Mouse (Mus musculus): ENCODE data around the gene Dglucy. TPM values are rescaled to one million over a fixed set of nuclear protein-coding genes. Genes with fewer than 3 reads are reported as not detected.

The Dglucy gene
- polyA plus RNA-seq, 1 experiment from 2014 or later, result 2.8 TPM

DNA sequence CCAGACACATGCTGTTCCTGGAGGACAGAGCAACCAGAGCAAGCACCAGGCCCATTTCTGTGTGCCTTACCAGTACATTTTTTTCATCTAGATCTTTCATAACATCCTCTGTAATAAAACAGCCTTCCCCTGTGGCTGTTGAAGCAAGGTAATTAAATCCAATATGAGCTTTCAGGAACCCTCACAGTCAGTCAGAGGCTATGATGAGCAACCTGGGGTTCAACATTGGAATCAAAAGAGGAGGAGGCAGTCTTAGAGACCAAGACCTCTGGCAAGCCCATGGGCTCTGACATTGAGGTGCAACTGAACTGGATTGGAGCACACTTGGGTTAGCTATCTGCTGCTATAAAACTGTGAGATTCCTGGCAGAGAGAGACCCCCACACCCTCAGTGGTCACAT lies 86.2 kb downstream of the Dglucy start:
- no peak overlapping the region for H3K9ac ChIP-seq
- ATAC-seq (ENCODE audit: insufficient number of reproducible peaks, low FRiP score), result no peak
- H3K4me2 ChIP-seq, result no peak overlapping the region
- peaks cover 8% of the 10 kb centered on the region for H3K9me3 ChIP-seq (replicated peaks)
- H3K36me3 ChIP-seq, result no peaks in the 10 kb centered on the region
- H3K27me3 ChIP-seq (replicated peaks), result no peaks in the 10 kb centered on the region
- no peak overlapping the region for H3K27ac ChIP-seq (ENCODE audit: poor library complexity, severe bottlenecking)
- no peak overlapping the region for H3K4me3 ChIP-seq
- H3K4me1 ChIP-seq (replicated peaks), result no peaks in the 10 kb centered on the region

DNA sequence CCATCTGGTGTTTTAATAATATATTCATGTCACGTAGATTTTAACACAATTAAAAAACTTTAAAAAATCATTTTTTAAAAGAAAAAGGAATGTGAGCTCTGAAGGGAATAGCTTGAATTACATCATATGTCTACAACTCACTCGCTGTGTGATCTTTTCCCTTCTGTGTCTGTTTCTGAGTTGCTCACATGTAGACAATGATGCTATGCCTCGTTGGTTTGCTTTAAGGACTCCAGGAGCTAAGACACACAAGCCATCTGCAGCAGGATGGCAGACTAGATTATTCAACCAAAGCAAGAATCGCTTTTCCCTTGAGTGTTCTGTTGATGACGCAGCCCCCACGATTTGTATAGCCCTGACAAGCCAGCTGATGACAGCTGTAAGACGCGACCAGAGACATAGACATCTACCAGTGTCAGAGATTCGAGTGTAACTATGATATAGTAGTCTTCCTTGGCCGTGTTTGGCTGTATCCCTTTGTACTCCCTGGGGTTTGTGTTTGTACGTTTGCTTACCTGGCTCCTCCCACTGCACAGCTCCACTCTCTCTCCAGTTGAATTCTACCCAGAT lies 86.7 kb downstream of the Dglucy start:
- H3K9me3 ChIP-seq (replicated peaks), result peaks cover 9% of the 10 kb centered on the region
- 57% methylated on average over 11 of the region's 11 CpGs for whole genome bisulfite sequencing
- no peaks in the 10 kb centered on the region for H3K36me3 ChIP-seq
- no peak for ATAC-seq (ENCODE audit: insufficient number of reproducible peaks, low FRiP score)
- H3K9ac ChIP-seq, result no peak overlapping the region
- no peaks in the 10 kb centered on the region for H3K27me3 ChIP-seq (replicated peaks)
- H3K4me2 ChIP-seq, result no peak overlapping the region
- no peak overlapping the region for H3K4me3 ChIP-seq
- H3K27ac ChIP-seq (ENCODE audit: poor library complexity, severe bottlenecking), result no peak overlapping the region
- H3K4me1 ChIP-seq (replicated peaks), result no peaks in the 10 kb centered on the region

DNA sequence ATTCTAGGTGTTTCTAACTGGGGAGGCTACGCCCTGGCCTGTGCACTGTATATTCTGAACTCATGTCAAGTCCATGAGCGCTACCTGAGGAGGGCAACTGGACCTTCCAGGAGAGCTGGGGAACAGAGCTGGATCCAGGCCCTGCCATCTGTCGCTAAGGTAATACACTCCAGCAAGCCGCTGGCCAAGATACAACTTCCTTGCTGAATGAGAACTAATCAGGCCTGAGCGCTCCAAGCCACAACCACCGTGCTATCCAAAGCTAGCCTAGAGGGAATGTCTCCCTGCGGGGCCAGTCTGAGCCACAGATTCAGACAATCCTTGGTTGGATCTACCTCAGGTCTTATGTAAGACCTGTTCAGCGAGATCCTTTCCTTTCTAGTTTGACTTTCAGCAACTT lies 88.2 kb downstream of the Dglucy start:
- H3K27me3 ChIP-seq (replicated peaks), result no peaks in the 10 kb centered on the region
- no peak overlapping the region for H3K4me2 ChIP-seq
- no peak overlapping the region for H3K27ac ChIP-seq (ENCODE audit: poor library complexity, severe bottlenecking)
- no peaks in the 10 kb centered on the region for H3K4me1 ChIP-seq (replicated peaks)
- ATAC-seq (ENCODE audit: insufficient number of reproducible peaks, low FRiP score), result no peak
- no peaks in the 10 kb centered on the region for H3K36me3 ChIP-seq
- H3K9ac ChIP-seq, result no peak overlapping the region
- peaks cover 9% of the 10 kb centered on the region for H3K9me3 ChIP-seq (replicated peaks)
- 84% methylated on average over 8 of the region's 8 CpGs for WGBS
- H3K4me3 ChIP-seq, result no peak overlapping the region

DNA sequence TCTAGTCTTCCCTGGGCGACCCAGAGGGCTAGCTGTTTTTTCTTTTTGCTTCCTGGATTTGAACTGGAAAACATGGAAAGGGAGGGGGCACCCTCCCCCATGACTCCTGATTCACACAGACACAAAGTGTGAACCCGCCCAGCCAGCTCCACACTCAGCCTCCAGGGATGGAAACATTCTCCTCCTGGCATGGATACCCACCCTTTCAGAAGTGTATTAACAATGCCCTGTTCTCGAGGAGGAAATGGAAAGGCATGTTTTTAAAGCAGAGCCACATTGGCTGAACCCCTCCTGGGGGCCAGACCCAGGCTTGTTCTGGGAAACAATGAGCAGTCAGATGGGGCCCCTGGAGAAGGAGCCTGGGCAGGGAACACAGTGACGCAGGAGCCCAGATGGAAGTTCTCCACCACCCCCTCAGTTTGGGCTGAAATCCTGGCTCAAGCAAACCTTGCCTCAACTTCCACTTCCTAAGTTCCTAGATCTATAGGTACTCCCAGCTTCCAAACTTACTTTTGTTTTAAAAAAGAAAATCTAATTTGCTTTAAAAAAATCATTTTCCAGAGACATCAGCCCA lies 89.3 kb downstream of the Dglucy start:
- no peak for ATAC-seq (ENCODE audit: insufficient number of reproducible peaks, low FRiP score)
- Histone ChIP-seq H3K27me3 (replicated peaks) (0 out of 2 replicates have a peak, but pooled peaks cover under 1% of the 10 kb centered on the region), H3K4me2 (no peak overlapping the region), H3K4me1 (replicated peaks) (no peaks in the 10 kb centered on the region), H3K9ac (no peak overlapping the region), H3K9me3 (replicated peaks) (peaks cover 9% of the 10 kb centered on the region), H3K27ac (ENCODE audit: poor library complexity, severe bottlenecking) (no peak overlapping the region), H3K36me3 (no peaks in the 10 kb centered on the region), H3K4me3 (no peak overlapping the region)
- 61% methylated on average over 4 of the region's 4 CpGs for WGBS

DNA sequence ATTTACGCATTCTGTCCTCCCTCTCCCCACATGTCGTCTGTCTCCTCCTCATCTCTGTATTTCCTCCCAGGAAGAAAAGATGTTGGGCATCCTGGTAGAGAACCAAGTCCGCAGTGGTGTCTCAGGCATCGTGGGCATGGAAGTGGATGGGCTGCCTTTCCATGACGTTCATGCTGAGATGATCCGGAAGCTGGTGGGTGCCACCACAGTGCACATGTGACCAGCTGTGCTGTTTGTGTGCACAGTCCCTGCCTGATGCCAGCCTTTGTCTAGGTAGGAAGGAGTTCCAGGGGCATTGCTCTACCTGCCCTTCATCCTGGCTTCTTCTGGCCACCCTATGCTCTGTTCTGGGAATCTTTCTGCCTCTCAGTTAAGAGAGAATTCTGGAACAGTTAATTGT lies 92.4 kb downstream of the Dglucy start:
- no peak overlapping the region for H3K4me3 ChIP-seq
- H3K36me3 ChIP-seq, result no peaks in the 10 kb centered on the region
- no peak overlapping the region for H3K4me2 ChIP-seq
- ATAC-seq (ENCODE audit: insufficient number of reproducible peaks, low FRiP score), result no peak
- no peak overlapping the region for H3K9ac ChIP-seq
- H3K9me3 ChIP-seq (replicated peaks), result peaks cover 9% of the 10 kb centered on the region
- WGBS, result 84% methylated on average over 6 of the region's 6 CpGs
- H3K4me1 ChIP-seq (replicated peaks), result no peaks in the 10 kb centered on the region
- 0 out of 2 replicates have a peak, but pooled peaks cover 6% of the 10 kb centered on the region for H3K27me3 ChIP-seq (replicated peaks)
- no peak overlapping the region for H3K27ac ChIP-seq (ENCODE audit: poor library complexity, severe bottlenecking)

DNA sequence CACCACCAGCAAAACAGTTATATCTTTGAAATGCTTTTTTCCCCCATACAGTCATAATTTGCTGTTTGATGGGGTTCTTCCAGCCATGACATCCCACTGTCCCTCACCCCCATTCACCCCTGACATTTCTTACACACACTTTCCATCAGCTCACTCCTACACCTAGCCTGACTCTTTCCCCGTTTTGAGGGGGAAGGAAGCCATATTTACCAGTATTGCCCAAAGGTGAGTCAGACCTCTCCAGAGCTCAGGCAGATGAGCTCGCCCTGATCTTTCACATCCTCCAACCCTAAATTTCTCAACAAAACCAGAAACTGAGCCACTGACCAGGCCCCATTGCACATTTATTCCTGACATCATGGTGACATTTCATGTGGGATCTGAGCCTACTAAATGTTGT lies 93.0 kb downstream of the Dglucy start:
- H3K9me3 ChIP-seq (replicated peaks), result peaks cover 9% of the 10 kb centered on the region
- H3K4me1 ChIP-seq (replicated peaks), result no peaks in the 10 kb centered on the region
- no peak for ATAC-seq (ENCODE audit: insufficient number of reproducible peaks, low FRiP score)
- WGBS, result 81% methylated on average over 2 of the region's 2 CpGs
- no peak overlapping the region for H3K4me3 ChIP-seq
- H3K9ac ChIP-seq, result no peak overlapping the region
- no peak overlapping the region for H3K4me2 ChIP-seq
- no peaks in the 10 kb centered on the region for H3K36me3 ChIP-seq
- no peak overlapping the region for H3K27ac ChIP-seq (ENCODE audit: poor library complexity, severe bottlenecking)
- H3K27me3 ChIP-seq (replicated peaks), result 0 out of 2 replicates have a peak, but pooled peaks cover 6% of the 10 kb centered on the region

DNA sequence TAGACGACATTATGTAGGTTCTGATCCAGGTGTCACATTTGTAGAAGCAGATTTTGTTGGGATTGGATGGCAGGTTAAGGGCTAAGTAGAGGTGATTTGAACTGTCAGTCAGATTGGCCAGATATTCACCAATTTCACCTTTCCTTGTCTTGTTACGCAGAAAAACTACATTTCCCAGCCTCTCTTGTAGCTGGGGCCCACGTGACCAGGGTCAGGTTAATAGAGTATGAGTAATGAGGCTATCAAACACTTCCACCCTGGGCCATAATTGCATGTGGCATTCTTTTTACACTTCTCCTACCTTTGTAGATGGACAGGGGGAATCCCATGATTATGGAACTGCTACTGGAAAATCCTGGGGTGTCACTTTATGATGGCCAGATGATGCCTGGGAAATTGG lies 94.8 kb downstream of the Dglucy start:
- Histone ChIP-seq H3K27me3 (replicated peaks) (0 out of 2 replicates have a peak, but pooled peaks cover 6% of the 10 kb centered on the region), H3K36me3 (no peaks in the 10 kb centered on the region), H3K9ac (no peak overlapping the region), H3K4me1 (replicated peaks) (no peaks in the 10 kb centered on the region), H3K4me3 (no peak overlapping the region), H3K4me2 (no peak overlapping the region), H3K27ac (ENCODE audit: poor library complexity, severe bottlenecking) (no peak overlapping the region), H3K9me3 (replicated peaks) (peaks cover 9% of the 10 kb centered on the region)
- WGBS, result 75% methylated on average over 3 of the region's 3 CpGs
- no peak for ATAC-seq (ENCODE audit: insufficient number of reproducible peaks, low FRiP score)

DNA sequence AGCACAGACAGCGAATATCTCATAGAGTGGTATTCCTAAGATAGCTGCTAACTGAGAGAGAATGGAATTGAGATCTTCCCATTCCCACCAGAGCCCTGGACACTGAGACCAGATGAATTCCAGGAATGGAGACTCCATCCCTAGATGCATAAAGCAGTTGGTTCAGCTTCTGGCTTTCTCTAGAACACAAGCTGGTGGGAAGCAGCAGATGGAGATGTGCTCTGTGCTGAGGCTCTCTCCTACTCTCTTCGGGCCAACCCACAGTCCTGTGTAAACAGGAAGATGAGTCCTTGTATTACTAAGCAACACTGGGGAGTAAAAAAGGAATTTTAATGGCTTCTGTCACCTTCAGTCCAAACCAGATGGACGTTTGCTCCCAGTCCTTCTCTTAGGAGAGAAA lies 96.7 kb downstream of the Dglucy start:
- 58% methylated on average over 3 of the region's 3 CpGs for WGBS
- H3K27me3 ChIP-seq (replicated peaks), result 0 out of 2 replicates have a peak, but pooled peaks cover 6% of the 10 kb centered on the region

DNA sequence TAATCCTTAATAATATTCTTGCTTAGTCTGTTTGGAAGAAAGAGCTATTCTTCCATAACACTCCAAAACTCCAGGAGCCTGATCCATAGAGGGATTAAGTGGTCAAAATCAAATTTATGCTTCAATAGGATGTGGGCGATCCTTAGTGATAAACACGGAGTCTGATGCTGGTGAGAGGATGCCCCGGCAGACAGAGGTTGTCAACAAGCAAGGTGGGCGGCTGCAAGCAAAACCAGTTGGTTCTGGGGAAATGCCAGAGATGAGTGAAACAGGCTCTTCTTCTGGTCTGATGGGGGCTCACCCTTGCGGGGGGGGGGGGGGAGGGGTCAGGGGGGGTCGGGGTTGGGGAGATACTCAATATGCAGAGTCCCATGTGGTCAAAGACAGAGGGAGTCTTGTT lies 97.1 kb downstream of the Dglucy start:
- H3K4me3 ChIP-seq, result no peak overlapping the region
- no peaks in the 10 kb centered on the region for H3K9me3 ChIP-seq (replicated peaks)
- H3K36me3 ChIP-seq, result no peaks in the 10 kb centered on the region
- ATAC-seq (ENCODE audit: insufficient number of reproducible peaks, low FRiP score), result no peak
- no peaks in the 10 kb centered on the region for H3K4me1 ChIP-seq (replicated peaks)
- H3K27me3 ChIP-seq (replicated peaks), result 0 out of 2 replicates have a peak, but pooled peaks cover 6% of the 10 kb centered on the region
- H3K4me2 ChIP-seq, result no peak overlapping the region
- no peak overlapping the region for H3K9ac ChIP-seq
- no peak overlapping the region for H3K27ac ChIP-seq (ENCODE audit: poor library complexity, severe bottlenecking)
- 72% methylated on average over 6 of the region's 6 CpGs for WGBS

More for the DNA sequence above, 96.7 kb downstream of the Dglucy start:
- Histone ChIP-seq H3K36me3 (no peaks in the 10 kb centered on the region), H3K4me1 (replicated peaks) (no peaks in the 10 kb centered on the region), H3K9me3 (replicated peaks) (no peaks in the 10 kb centered on the region), H3K9ac (no peak overlapping the region), H3K27ac (ENCODE audit: poor library complexity, severe bottlenecking) (no peak overlapping the region), H3K4me2 (no peak overlapping the region), H3K4me3 (no peak overlapping the region)
- ATAC-seq (ENCODE audit: insufficient number of reproducible peaks, low FRiP score), result no peak

DNA sequence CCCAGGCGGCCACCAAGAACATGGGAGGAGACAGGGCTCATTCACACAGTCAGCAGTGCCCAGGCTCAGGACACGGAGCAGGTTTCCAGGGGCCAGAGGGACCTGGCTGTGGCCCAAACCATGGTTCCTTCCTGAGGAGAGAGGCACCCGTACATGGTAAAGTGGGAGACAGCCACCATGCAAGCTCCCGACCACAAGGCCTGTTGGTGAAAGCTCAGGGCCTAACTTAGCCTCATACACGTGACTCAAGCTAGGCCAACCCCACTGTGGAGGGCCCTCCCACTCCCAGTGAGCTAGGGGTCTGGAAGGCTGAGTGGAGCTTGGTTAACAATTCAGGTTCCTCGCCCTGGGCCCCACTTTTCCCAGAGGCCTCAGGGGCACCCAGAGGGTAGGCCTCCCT lies 99.1 kb downstream of the Dglucy start:
- Histone ChIP-seq H3K9me3 (replicated peaks) (no peaks in the 10 kb centered on the region), H3K4me3 (no peak overlapping the region), H3K9ac (no peak overlapping the region), H3K36me3 (no peaks in the 10 kb centered on the region), H3K4me1 (replicated peaks) (no peaks in the 10 kb centered on the region), H3K27me3 (replicated peaks) (0 out of 2 replicates have a peak, but pooled peaks cover 6% of the 10 kb centered on the region), H3K27ac (ENCODE audit: poor library complexity, severe bottlenecking) (no peak overlapping the region), H3K4me2 (no peak overlapping the region)
- ATAC-seq (ENCODE audit: insufficient number of reproducible peaks, low FRiP score), result no peak; the same call in 1 of the 2 replicates
- WGBS, result 70% methylated on average over 6 of the region's 6 CpGs

DNA sequence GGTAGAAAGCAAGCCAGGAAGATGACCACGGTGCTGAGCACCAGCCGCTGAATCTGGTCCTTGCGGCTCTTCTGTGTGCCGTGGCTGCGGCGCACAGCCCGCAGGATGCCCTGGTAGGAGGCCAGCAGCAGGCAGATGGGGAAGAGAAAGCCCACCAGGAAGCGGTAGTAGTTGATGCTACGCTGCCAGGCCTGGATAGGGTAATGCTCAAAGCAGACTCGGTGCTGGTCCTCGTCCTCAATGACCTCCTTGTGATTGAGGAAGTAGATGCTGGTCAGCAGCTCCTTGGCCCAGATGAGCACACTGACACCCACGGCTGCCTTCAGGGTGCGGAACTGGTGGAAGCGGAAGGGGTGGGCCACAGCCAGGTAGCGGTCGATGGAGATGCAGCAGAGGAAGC lies 99.7 kb downstream of the Dglucy start:
- no peak for ATAC-seq (ENCODE audit: insufficient number of reproducible peaks, low FRiP score)
- H3K4me1 ChIP-seq (replicated peaks), result no peaks in the 10 kb centered on the region
- no peaks in the 10 kb centered on the region for H3K9me3 ChIP-seq (replicated peaks)
- no peaks in the 10 kb centered on the region for H3K36me3 ChIP-seq
- 0 out of 2 replicates have a peak, but pooled peaks cover 3% of the 10 kb centered on the region for H3K27me3 ChIP-seq (replicated peaks)
- H3K27ac ChIP-seq (ENCODE audit: poor library complexity, severe bottlenecking), result no peak overlapping the region
- no peak overlapping the region for H3K4me3 ChIP-seq
- H3K9ac ChIP-seq, result no peak overlapping the region
- 90% methylated on average over 16 of the region's 16 CpGs for WGBS
- H3K4me2 ChIP-seq, result no peak overlapping the region

DNA sequence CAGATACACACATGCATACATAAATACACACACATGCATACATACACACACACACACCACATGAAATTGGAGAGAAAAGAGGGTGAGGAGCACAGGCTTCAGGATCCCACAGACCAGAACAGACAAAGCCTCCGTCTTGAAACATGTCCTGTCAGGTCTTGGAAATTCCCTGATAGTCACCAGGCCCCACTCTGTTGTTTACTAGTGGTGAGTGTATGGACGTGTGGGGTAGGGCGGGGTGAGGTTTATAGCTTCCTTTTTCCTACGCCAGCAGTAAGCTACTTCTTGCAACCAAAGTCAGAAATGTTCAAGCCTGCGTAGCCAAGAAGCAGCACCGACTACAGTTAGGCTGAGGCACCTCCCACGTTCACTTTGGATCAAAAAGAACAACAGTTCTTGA lies 104.3 kb downstream of the Dglucy start:
- ATAC-seq (ENCODE audit: insufficient number of reproducible peaks, low FRiP score), result no peak
- Histone ChIP-seq H3K9me3 (replicated peaks) (no peaks in the 10 kb centered on the region), H3K27ac (ENCODE audit: poor library complexity, severe bottlenecking) (no peak overlapping the region), H3K9ac (no peak overlapping the region), H3K4me1 (replicated peaks) (0 out of 2 replicates have a peak, but pooled peaks cover 2% of the 10 kb centered on the region), H3K36me3 (no peaks in the 10 kb centered on the region), H3K4me2 (no peak overlapping the region), H3K4me3 (no peak overlapping the region), H3K27me3 (replicated peaks) (peaks cover 16% of the 10 kb centered on the region)
- 67% methylated on average over 7 of the region's 7 CpGs for WGBS
